Comparison of ENCODE assay signal across 8 mouse cellular contexts in genomic region chrX:113184569-113185229, GRCm38 (mm10). TPM values are rescaled to one million over a fixed set of nuclear protein-coding genes. Genes with fewer than 3 reads are reported as not detected.
DNase-seq lines count a peak whose midpoint lies in the region; ATAC-seq and TF ChIP-seq lines count a peak whose summit lies in the region.

No protein-coding gene starts in this region.

- peak overlapping the region; percentile 80 for H3K9ac ChIP-seq in liver, adult 2 months (ENCODE audit: low read depth, low read length)
- peak overlapping the region; percentile 58 for H3K9ac ChIP-seq in heart, postnatal 0 days (replicated peaks; ENCODE audit: low read depth, low read length)

- H3K36me3 ChIP-seq in liver, adult 2 months (ENCODE audit: control insufficient read depth, insufficient read depth, low read length): no peaks in the 10 kb centered on the region
- no peaks in the 10 kb centered on the region for H3K36me3 ChIP-seq in heart, postnatal 0 days (replicated peaks; ENCODE audit: control insufficient read depth, insufficient read depth, low read length)

- 0 out of 2 replicates have a peak, but pooled peaks have one; percentile 6 for ATAC-seq in heart, postnatal 0 days (ENCODE audit: insufficient read depth, low read depth)
- ATAC-seq in megakaryocyte progenitor cell, adult 5-6 weeks (replicated peaks; ENCODE audit: poor library complexity): peak; percentile 41; the same call in 1 of the 2 replicates

- no peak for TF ChIP-seq EP300 in heart, postnatal 0 days (IDR thresholded peaks at IDR 0.05; ENCODE audit: low read depth)

- H3K27me3 ChIP-seq in liver, adult 2 months (ENCODE audit: control insufficient read depth, insufficient read depth, low read length): no peaks in the 10 kb centered on the region
- no peaks in the 10 kb centered on the region for H3K27me3 ChIP-seq in heart, postnatal 0 days (ENCODE audit: control insufficient read depth, insufficient read depth, low read length)

- peak; percentile 6 for DNase-seq in liver, adult 2 months (ENCODE audit: extremely low read depth, low read depth, low spot score)
- no peak for DNase-seq in liver
- no peak for DNase-seq in heart, postnatal 0 days (ENCODE audit: low spot score)
- DNase-seq in thymus, postnatal 36 days: no peak
- no peak for DNase-seq in kidney, postnatal 10 days
- no peak for DNase-seq in adrenal gland, adult 2 months

- no peaks in the 10 kb centered on the region for H3K9me3 ChIP-seq in heart, postnatal 0 days (replicated peaks; ENCODE audit: control insufficient read depth, low read length)

- H3K4me2 ChIP-seq in heart, postnatal 0 days (ENCODE audit: low read depth, low read length): peak overlapping the region; percentile 59

- no peaks in the 10 kb centered on the region for H3K4me1 ChIP-seq in liver, adult 2 months (ENCODE audit: control insufficient read depth, insufficient read depth, low read length)
- no peaks in the 10 kb centered on the region for H3K4me1 ChIP-seq in bone marrow macrophage, adult 2 months (ENCODE audit: control insufficient read depth, insufficient read depth, low read length)
- no peaks in the 10 kb centered on the region for H3K4me1 ChIP-seq in heart, postnatal 0 days (ENCODE audit: control insufficient read depth, insufficient read depth)

- TF ChIP-seq CTCF in liver, adult 2 months (IDR thresholded peaks at IDR 0.05; ENCODE audit: low read depth, low read length): no peak
- no peak for TF ChIP-seq CTCF in bone marrow macrophage, adult 2 months (IDR thresholded peaks at IDR 0.05; ENCODE audit: low read depth, low read length)
- no peak for TF ChIP-seq CTCF in heart, postnatal 0 days (IDR thresholded peaks at IDR 0.05; ENCODE audit: low read depth)

- WGBS in liver, adult 2 months: under 1% methylated on average over 17 of the region's 17 CpGs
- WGBS in heart, postnatal 0 days: 12% methylated on average over 17 of the region's 17 CpGs

- no peak for TF ChIP-seq POLR2A in liver, adult 2 months (IDR thresholded peaks at IDR 0.05; ENCODE audit: extremely low read depth, insufficient read depth, low read length)
- TF ChIP-seq POLR2A in bone marrow macrophage, adult 2 months (IDR thresholded peaks at IDR 0.05; ENCODE audit: borderline replicate concordance, low read depth, low read length): no peak

- peaks cover 6% of the 10 kb centered on the region for H3K79me2 ChIP-seq in liver, adult 2 months (ENCODE audit: control insufficient read depth, insufficient read depth, low read length)

- H3K27ac ChIP-seq in liver, adult 2 months (replicated peaks; ENCODE audit: insufficient read depth, low read depth, low read length): peak overlapping the region; percentile 84
- peak overlapping the region; percentile 82 for H3K27ac ChIP-seq in bone marrow macrophage, adult 2 months (ENCODE audit: insufficient read depth, low read depth, low read length)
- H3K27ac ChIP-seq in heart, postnatal 0 days (ENCODE audit: low read depth): peak overlapping the region; percentile 74

- peak overlapping the region; percentile 100 for H3K4me3 ChIP-seq in liver, adult 2 months (ENCODE audit: insufficient read depth, low read depth, low read length)
- peak overlapping the region; percentile 84 for H3K4me3 ChIP-seq in bone marrow macrophage, adult 2 months (ENCODE audit: insufficient read depth, low read length)
- H3K4me3 ChIP-seq in heart, postnatal 0 days (ENCODE audit: low read depth, low read length): peak overlapping the region; percentile 69

RNA-seq across cellular contexts. Expression of gene Chm, which starts 0.6 kb away (rescaled TPM):
- 12.1 and 15.8 TPM in 2 replicates for total RNA-seq in liver, adult 2 months (2014; rRNA removed)
- polyA plus RNA-seq in liver, adult 2 months (2012; rRNA removed): 0.66 TPM in 2 replicates
- 19.9 and 26.7 TPM in 2 replicates for polyA plus RNA-seq in bone marrow macrophage, adult 2 months (2012; ENCODE audit: insufficient read depth, insufficient read length, missing spikeins)
- total RNA-seq in heart, postnatal 0 days (2014; rRNA removed; ENCODE audit: low replicate concordance): 12.2 and 29.5 TPM in 2 replicates
- 5.7 and 6.0 TPM in 2 replicates for polyA plus RNA-seq in heart, postnatal 0 days (2015; fragmentation: Nextera tagmentation; extraction: Ambion mirVana)
- total RNA-seq in megakaryocyte progenitor cell, adult 5-6 weeks (2015): 17.6 and 19.0 TPM in 2 replicates
- total RNA-seq in megakaryocyte progenitor cell, adult 5-6 weeks (2017): 16.9 and 17.9 TPM in 2 replicates
- total RNA-seq in adrenal gland, adult 2 months (2021): 10 to 100 TPM; 16.0 to 19.6 TPM
- polyA plus RNA-seq in adrenal gland, adult 2 months (2012; rRNA removed): 0.36 and 0.65 TPM in 2 replicates
